Mouse (Mus musculus) T-cell, adult 2 months (primary cell): ENCODE data around the gene Slc4a5.

ENCODE experiments used
- DNase-seq: peaks from one replicate; pipeline ENCODE4 v3.0.0; 2022; ENCODE audit warnings: low spot score

Gene Slc4a5

DNA sequence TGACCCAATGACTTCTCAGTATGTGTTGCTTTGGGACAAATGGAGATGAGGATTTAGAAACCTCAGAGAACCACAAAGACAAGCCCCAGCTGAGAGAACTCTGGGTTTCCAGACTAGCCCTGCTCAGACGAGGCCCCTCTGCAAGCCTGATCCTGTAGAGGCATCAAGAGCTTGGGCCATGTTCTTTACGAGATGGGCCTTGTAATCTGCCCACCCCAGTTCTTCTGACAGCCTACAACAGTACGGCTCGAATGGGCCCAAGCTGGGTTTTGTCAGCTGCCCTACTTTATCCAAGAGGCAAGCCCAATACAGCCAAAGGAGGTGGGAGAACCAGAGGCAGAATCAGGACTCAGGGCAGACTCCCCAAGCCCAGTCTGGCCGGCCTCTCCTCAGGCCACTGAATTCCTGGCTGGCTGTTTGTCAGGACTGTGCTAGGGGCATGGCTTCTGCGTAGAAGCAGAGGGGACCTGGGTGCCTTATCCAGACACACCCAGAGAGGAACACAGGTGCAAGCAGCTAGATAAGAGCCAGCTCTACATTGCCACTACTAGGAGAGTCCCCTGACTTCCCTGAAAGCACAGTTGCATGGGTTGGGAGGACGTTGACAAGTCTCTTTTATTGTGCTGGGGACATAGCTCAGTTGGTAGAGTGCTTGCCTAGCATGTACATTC, 132.0 kb downstream of the Slc4a5 start:
- no peak for DNase-seq

DNA sequence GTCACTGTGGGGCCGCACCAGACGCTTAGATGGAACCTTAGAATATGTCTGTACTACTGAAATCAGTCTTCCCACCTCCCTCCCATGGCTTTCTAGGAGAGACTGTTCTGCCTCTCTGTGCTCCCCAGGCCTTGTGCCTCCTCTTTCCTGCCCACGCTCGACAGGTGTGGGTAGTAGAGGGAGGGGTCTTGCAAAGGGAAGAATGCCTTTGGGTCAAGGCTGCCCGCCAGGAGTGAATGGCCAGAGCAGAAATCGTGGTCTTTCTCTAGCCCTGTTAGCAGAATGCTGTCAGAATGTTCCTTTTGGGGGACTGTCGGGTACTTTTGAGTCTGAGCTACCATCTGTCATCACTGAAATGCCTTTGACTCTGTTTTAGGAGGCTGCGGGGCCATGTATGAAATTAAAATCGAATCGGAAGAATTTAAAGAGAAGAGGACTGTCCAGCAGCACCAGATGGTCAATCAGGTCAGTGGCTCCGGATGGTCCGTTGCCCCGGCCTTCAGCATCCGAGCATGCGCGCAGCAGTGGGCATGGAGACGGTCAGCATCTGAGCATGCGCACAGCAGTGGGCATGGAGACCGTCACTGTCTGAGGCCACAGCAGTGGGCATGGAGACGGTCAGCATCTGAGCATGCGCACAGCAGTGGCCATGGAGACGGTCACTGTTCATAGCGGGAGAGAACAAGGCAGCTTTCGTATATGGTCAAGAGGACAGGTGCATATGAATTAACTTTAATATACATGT, 133.2 kb downstream of the Slc4a5 start:
- no peak for DNase-seq
